Mouse (Mus musculus): ENCODE results near the gene Mid2.
"Not testable (repeated sequence)": the region's sequence is repeated elsewhere in the genome, so short reads cannot be mapped to it uniquely, and the experiment has no call there.

Mid2 gene

GRCm38 (mm10) chrX:140664479-140665241 is at the start of gene Mid2:
Gene Mid2, plus strand, starts transcription at chrX:140664599.
- DNase-seq, result peak; percentile 59 to 64

GRCm38 (mm10) chrX:140624875-140625594 is 39.4 kb upstream of the Mid2 start:
- DNase-seq, result no peak

- no peak for DNase-seq
Measured at GRCm38 (mm10) chrX:140638028-140638427, 26.4 kb upstream of the Mid2 start.

GRCm38 (mm10) chrX:140639592-140639991 is 24.8 kb upstream of the Mid2 start:
- no peak for DNase-seq

- no peak for DNase-seq
Measured at GRCm38 (mm10) chrX:140660731-140661130, 3.7 kb upstream of the Mid2 start.

GRCm38 (mm10) chrX:140663516-140663915 is 883 bp upstream of the Mid2 start:
- no peak for DNase-seq

- DNase-seq, result peak; percentile 41 to 61
Measured at GRCm38 (mm10) chrX:140665242-140665810, 927 bp downstream of the Mid2 start.

- DNase-seq, result no peak
Measured at GRCm38 (mm10) chrX:140675444-140675843, 11.0 kb downstream of the Mid2 start.

- DNase-seq, result peak in 1 of 2 experiments; percentile 50
Measured at GRCm38 (mm10) chrX:140688335-140688734, 23.9 kb downstream of the Mid2 start.

GRCm38 (mm10) chrX:140697872-140698463 is 33.6 kb downstream of the Mid2 start:
- DNase-seq, result not testable (repeated sequence)

- no peak for DNase-seq
Measured at GRCm38 (mm10) chrX:140703224-140703623, 38.8 kb downstream of the Mid2 start.

- DNase-seq, result no peak
Measured at GRCm38 (mm10) chrX:140706077-140706476, 41.7 kb downstream of the Mid2 start.

GRCm38 (mm10) chrX:140722400-140722799 is 58.0 kb downstream of the Mid2 start:
- peak in 1 of 2 experiments; percentile 27 for DNase-seq

- no peak for DNase-seq
Measured at GRCm38 (mm10) chrX:140738986-140739385, 74.6 kb downstream of the Mid2 start.

GRCm38 (mm10) chrX:140743213-140743612 is 78.8 kb downstream of the Mid2 start:
- DNase-seq, result peak in 1 of 2 experiments; percentile 23

- DNase-seq, result peak in 1 of 2 experiments; percentile 21
Measured at GRCm38 (mm10) chrX:140769794-140770193, 105.4 kb downstream of the Mid2 start.

- peak in 1 of 2 experiments; percentile 31 for DNase-seq
Measured at GRCm38 (mm10) chrX:140805340-140805739, 140.9 kb downstream of the Mid2 start.

- DNase-seq, result no peak
Measured at GRCm38 (mm10) chrX:140813312-140814006, 149.1 kb downstream of the Mid2 start, which contains the start of gene Tex13b. Gene Tex13b, minus strand, starts transcription at chrX:140813433.

Data from lung, postnatal 4 days (tissue).